Mouse (Mus musculus) mouse trophoblast stem cell (cell line): ENCODE measurements at regions not wholly inside any gene's neighbourhood (a gene's known extent, or its start where the extent isn't known, plus 50 kb on each side); places are given as distances from the start of the nearest gene placed in this dataset.
"Not testable (repeated sequence)": the region's sequence is repeated elsewhere in the genome, so short reads cannot be mapped to it uniquely, and the experiment has no call there.

Source experiments
- in situ Hi-C, 2 experiments: fragments of 300-500 bp; cut with MseI, MboI; formaldehyde crosslinking; loops; 2 replicates in 1 of 2; 3 replicates in 1 of 2; pipeline ENCODE4 v1.15.1; 2025

DNA sequence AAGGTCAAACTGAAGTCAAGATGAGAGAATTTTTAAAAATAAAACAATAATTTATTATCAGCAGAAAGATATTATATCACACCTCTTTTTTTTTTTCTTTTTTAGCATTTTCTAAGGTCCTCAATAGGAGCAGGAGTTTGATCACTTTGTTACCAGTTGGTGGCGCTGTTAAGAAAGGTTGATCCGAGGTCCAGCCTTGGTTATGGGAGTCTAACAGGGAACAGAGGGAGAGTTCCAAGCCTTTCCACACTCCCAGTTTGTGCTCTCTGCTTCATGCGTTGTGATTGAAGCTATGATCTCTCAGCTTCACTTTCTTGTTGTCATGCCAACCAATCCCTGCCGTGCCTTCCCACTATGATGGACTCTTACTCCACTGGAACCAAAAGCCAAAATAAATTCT lies 83.8 kb downstream of the Fam174a start:
- in situ Hi-C loops, result loop anchor here in 1 of 2 experiments (25.0 kb wide), 1 partner anchor 365 kb away; no protein-coding TSS in a partner anchor

DNA sequence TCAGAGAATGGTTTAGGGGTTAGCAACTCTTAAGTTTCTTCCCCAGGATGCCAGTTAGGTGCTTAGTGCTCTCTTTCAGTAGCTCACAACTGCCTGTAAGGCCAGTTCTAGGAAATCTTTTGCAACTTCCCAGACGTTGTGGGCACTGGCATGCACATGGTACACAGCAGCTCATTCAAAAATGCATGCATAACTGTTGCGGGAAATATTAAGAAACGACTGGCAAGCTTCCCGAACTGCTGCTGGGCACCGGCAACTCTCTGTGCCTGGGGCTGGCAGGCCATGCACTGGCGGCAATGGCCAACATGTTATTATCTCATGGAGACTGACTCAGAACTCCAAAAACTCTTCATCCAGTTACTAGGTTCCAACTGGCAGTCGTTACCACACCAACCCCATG lies 86.3 kb downstream of the Fam174a start:
- in situ Hi-C loops, result loop anchor here in 1 of 2 experiments (25.0 kb wide), 1 partner anchor 363 kb away; no protein-coding TSS in a partner anchor

DNA sequence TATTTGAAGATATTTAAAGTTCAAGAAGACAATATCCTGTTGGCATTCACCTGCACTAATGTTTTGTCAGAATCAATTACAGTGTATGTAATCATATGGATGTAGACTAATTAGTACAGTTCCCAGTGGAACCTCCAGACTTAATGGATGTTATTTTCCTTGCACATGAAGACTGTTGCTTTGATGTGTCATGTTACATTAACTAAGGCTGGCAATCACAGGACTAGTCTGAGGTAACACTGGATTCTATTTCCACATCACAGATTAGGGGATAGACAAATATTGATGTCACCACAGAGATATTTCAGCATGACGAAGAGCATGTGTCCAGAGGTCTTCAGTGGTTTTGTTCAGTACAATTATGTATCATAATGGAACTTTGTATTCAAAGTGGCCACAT lies 108.8 kb downstream of the Fam174a start:
- in situ Hi-C loops, result no loop called here

DNA sequence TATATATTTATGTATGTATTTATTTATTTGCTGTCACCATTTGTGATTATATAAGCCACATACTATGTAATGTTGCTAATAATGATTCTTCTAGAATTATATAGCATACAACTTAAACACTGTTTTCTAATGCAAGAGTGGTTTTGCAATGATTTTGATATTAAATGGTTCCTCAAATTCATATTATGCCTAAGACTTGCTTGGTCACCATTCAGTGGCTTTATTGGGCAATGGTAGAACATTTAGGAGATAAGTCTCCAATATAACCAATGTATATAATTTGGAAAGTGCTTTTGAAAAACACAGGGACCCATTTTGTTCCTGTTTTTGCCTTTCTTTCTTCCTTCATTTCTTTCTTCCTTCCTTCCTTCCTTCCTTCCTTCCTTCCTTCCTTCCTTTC lies 112.0 kb downstream of the Fam174a start:
- in situ Hi-C loops, result no loop called here

DNA sequence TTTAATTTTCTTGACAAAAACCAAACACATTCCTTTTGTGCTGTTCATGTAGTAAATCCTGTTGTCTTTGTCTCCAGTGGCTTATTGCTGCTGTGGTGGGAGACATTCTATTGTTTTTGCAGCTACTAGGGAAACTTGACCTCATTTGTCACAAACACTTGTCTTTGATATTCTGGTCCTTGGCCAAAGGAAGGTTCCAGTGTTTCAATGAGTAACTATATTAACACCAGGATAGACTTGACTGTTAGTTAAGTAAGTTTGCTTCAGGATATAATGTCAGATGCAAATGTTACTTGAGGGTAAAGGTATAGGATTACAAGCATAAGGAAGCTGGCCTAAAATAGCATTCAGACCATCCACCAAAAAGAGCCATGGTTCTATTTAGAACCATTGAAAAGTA lies 123.7 kb downstream of the Fam174a start:
- in situ Hi-C loops, result no loop called here

DNA sequence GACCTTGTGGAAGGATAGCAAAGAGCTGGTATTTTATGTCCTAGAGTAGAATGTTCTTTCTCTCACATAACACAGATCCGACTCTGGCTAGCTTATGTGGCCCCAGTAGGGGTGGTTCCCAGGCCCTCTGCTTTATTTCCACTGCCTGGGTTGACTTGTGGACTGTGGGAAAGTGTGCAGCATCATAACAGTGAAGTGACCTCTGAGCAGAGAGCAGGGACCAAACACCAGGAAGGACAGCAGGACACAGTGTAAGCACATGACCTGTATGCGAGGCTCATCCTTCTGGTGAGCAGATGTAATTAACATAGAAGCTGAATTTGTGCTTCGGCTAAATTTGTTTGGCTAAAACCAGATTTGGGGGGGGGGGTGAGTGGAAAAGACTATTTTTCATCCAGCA lies 132.1 kb downstream of the Fam174a start:
- in situ Hi-C loops, result no loop called here

DNA sequence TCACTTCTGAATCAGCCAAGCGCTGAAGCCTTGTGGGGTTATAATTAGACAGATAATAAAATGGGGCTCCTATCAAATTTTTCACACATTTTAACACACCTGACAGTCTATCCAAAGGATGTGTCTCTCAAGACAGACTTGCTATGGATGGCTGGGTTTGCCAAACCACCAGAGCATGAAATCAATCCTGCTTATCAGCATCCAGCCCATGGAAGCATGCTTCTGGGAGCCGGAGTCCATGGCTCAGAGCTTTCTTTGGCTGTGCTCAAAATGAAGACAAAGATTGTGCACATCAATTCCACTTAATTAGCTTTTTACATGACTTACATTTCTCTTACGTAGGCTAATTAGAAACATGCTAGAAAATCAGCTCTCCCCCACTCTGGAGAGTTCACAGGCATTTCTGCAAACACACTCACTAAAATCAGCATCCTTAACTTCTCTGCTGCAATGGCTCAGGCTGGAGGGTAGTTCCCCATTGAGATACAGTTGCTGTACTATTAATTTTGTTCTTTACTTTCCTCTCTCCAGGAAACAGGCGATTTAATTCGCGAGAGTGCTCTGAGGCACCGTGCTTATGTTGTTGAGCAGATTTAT lies 135.6 kb downstream of the Fam174a start:
- in situ Hi-C loops, result no loop called here

DNA sequence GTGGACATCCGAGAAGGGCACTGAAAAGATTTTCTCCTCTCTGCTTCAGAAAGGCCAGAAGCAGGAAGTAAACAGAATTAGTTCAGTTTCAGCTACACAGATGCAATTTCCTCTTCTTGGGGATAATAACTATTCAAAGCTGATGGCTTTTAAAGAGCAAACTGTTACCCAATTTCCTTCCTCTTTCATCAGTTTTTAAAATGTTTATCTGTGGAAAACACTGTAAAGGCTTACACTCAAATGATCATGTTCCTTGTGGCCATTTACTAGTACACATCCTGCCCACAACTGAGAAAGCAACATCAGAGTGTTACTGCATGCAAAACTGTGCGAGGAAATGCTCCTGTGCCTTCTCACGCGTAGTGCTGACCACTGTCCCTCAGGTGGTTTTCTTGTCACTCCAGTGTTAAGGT lies 137.5 kb downstream of the Fam174a start:
- in situ Hi-C loops, result no loop called here

DNA sequence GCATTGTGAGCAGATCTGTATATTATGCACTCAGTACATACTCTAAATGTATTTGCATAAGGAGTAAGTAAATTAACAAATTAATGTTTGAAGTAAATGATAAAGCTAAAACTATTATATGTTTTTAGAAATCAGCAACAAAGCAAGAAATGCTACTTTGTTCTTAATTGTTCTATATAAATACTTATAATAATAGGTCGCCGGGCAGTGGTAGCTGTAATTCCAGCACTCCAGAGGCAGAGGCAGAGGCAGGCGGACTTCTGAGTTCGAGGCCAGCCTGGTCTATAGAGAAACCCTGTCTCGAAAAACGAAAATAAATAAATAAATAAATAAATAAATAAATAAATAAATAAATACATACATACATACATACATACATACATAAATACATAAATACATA lies 138.3 kb downstream of the Fam174a start:
- in situ Hi-C loops, result not testable (repeated sequence)

DNA sequence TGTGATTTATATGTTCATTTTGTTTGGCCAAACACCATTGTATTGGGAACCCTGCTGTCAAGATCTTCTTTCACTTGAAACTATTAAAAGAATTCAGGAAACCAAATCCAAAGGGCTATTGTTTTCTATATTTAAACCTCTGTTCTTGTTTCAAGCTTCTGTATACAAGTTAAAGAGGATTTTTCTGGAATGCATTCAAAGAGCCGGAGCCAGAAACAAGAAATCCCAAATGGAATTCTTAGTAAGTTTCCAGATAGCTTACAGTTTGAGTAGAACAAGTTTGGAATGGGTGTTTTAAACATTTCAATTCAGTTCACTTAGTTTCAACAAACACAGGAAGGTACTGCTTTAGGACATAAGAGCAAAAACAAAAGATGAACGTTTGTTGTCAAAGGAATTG lies 140.8 kb downstream of the Fam174a start:
- in situ Hi-C loops, result no loop called here

DNA sequence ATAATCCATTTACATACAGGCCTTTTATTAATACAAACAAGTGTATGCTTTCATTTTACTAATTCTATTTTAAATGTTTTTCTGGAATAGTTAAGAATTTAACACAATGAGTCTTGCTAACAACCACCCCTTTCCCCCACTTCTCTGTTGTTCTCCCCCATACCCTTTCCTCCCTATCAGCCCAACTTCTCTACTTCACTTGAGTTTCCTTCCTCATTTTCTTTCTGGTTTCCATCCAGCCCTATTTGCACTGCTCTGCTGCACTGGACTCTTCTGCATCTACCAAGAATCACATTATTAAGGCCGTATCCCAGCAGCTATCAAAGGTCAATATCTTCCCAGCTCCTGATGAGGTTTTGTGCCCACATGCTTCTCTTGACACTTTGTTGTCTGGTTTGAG lies 145.9 kb downstream of the Fam174a start:
- in situ Hi-C loops, result no loop called here

DNA sequence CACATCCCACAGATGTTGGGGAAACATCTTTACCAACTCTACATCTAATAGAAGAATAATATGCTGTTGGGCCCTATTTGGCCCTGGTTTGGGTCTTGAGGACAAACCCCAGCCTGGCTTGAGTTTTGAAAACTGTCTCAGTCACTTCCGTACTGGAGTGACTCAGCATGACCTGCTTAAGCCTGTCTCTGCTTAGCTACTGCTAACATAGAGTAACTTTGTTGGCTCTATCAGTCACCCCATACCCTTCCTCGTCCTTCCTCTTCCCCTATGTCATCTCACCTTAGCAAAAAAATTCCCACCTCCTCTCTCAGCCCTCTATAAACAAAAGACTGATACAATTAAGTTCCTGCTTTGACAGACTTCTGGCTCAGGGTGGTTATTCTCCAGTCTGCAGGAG lies 154.7 kb downstream of the Fam174a start:
- in situ Hi-C loops, result no loop called here

DNA sequence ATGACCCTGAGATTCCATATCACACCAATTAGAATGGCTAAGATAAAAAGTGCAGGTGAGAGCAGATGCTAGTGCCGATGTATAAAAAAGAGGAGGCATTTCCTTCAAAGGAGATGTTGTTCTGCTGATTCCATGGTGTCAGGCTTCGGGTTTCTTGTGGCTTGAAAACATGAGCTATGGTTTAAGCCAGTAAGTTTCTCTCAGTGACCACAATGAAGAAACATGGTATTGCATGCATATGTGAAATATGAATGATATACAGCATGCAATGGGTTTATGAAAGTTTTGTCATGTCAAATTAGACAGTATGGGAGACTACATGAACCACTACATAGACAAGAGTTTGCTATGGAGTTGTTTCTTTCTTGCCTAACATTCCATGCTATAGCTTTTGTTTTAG lies 155.3 kb downstream of the Fam174a start:
- in situ Hi-C loops, result no loop called here

DNA sequence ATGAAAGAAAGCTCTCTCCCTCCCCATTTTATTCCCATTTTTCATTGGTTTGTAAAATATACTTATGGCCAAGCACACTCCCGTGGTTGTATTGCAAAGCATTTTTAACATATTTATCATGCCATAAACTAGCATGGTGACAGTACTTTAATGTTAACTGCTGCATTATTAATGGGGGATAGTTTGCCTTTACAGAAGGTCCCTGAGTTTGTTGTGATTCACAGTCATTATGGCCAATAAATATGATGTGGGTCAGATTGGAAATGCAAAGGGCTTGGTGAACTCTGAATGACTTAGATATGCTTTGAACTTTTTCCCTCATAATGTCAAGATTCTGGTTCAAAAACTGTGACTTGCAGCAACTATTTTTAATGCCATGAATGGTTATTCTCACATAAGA lies 157.1 kb downstream of the Fam174a start:
- in situ Hi-C loops, result no loop called here

DNA sequence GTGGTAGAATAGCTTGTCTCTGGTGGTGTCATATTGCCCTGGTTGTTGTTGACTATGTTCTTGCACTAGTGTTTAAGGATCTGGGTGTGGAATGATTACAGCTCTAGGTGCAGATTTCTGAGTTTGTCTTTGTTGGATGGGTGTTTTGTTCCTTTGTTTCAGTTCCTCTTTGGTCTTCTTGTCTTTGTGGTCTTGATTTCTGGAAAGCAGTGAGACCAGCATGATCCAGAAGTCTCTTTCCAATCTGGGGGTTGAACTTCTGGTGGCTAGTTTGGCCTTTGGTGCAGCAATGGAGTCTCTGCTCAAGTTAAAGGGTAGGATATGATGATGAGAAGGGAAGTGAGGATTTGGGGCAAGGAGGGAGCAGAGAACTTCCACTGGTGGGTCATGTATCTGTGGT lies 174.4 kb downstream of the St8sia4 start:
- in situ Hi-C loops, result no loop called here

DNA sequence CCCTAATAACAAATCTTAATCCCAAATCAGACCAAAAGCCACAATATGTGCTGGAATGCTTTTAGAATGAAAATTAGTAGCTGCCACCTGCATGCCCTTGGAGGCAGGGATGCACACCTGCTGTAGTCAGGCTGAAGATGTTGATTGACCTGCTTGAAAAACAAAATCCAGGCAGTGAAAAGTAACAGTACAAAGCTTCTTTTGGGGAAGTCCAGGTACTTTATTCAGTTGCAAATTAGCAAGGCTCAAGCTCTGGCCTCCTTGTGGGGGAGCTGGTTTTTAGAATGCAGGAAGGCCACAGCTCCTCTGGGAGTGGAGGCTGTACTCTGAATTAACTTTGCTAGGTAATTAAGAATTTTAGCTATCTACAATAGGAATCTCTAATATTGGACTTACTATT lies 166.7 kb downstream of the St8sia4 start:
- in situ Hi-C loops, result not testable (repeated sequence)

DNA sequence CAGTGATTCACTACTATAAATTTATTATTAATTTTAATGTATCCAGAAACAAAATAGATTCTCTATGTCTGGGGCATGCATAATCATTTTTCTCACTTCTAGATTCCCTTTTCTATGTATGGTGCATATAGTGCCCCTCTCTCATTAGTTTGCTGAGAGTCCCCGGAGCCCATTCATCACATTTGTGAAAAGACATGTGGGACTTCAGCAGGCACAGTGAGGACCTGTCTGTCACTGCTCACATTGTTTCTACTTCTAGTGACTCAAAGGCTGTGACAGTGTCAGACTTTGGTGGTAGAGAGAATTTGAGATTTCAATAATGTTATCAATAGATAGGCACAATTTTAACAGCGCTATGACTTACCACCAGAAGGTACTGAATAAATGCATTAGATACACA lies 158.7 kb downstream of the St8sia4 start:
- in situ Hi-C loops, result no loop called here

DNA sequence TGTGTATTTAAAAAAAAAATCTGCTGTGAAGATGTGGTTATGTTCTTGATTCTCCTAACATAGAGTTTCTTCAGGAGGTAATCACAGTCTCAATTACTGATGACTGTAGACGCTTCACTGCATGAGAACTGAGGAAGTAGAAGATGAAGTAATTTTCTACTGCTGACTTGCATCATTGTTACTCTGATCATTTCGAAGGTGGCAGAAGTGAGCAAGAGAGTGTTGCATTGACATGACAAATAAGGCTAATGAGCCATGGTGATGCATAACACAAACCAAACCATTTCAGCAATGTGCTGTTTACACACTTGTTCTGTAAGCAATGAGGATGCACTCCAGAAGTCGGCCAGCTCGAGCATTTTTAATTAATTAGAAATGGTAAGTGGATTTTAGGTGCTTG lies 138.6 kb downstream of the St8sia4 start:
- in situ Hi-C loops, result no loop called here

DNA sequence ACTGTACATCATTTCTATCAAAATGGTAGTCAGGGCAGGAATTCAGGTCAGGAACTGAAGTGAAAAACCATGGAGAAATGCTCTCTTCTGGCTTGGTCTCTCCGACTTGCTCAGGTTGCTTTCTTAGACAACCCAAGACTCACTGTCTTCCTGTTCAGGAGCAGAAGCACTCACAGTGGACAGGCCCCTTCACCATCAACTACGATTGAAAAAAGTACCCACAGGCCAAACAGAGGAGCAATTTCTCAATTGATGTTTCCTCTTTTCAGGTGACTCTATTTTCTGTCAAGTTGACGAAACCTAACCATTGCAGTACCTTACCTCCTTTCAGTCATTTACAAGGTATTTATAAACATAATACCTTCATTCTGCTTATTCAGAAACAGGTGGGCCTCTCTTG lies 136.4 kb downstream of the St8sia4 start:
- in situ Hi-C loops, result no loop called here
